Mouse (Mus musculus) heart, embryonic 13.5 days (tissue): ENCODE data around the gene Mlxipl. TPM values are rescaled to one million over a fixed set of nuclear protein-coding genes. Genes with fewer than 3 reads are reported as not detected.

Experiments used
- ATAC-seq: fragments of 200-750 bp; cut with Nextera tagmentation; 2 replicates; pipeline ENCODE4 v1.8.0; 2017; ENCODE audit warnings: moderate TSS enrichment; ENCODE audit not compliant: insufficient number of reproducible peaks, low FRiP score, low TSS enrichment; ENCODE audit errors: extremely low read depth
- H3K27ac ChIP-seq: fragments of 300-500 bp; sonication (generic); replicated peaks from 2 replicates; pipeline ENCODE4 v1.5.1; 2015; ENCODE audit warnings: moderate library complexity, mild to moderate bottlenecking, inconsistent platforms
- H3K27me3 ChIP-seq: fragments of 300-500 bp; sonication (generic); replicated peaks from 2 replicates; pipeline ENCODE4 v1.6.1; 2015; ENCODE audit warnings: mild to moderate bottlenecking, inconsistent platforms
- H3K36me3 ChIP-seq: fragments of 300-500 bp; sonication (generic); 2 replicates; pipeline ENCODE4 v1.6.1; 2015; ENCODE audit warnings: mild to moderate bottlenecking, inconsistent platforms
- H3K4me1 ChIP-seq: fragments of 300-500 bp; sonication (generic); 2 replicates; pipeline ENCODE4 v1.6.1; 2015; ENCODE audit warnings: inconsistent platforms
- H3K4me2 ChIP-seq: fragments of 300-500 bp; sonication (generic); 2 replicates; pipeline ENCODE4 v1.6.1; 2015; ENCODE audit warnings: inconsistent platforms, mild to moderate bottlenecking, moderate library complexity
- H3K4me3 ChIP-seq: fragments of 300-500 bp; sonication (generic); 2 replicates; pipeline ENCODE4 v1.5.1; 2015; ENCODE audit warnings: moderate library complexity, mild to moderate bottlenecking, inconsistent platforms
- H3K9ac ChIP-seq: fragments of 300-500 bp; sonication (generic); 2 replicates; pipeline ENCODE4 v1.6.1; 2015; ENCODE audit warnings: inconsistent platforms, mild to moderate bottlenecking, moderate library complexity
- H3K9me3 ChIP-seq: fragments of 300-500 bp; sonication (generic); 2 replicates; pipeline ENCODE4 v1.6.1; 2016; ENCODE audit warnings: inconsistent platforms
- WGBS: fragments of 180-500 bp; shearing (Covaris S2); methylation state at CpG from one replicate; pipeline ENCODE4 v1.1.7; 2015; ENCODE audit warnings: mixed read lengths; 5-methylcytosine and 5-hydroxymethylcytosine counted together
- polyA plus RNA-seq: library from polyadenylated mRNA; unstranded; fragments of >200 nt; fragmentation: Nextera tagmentation; extraction: Ambion mirVana; gene quantifications from 2 replicates; pipeline ENCODE4 v1.2.1, GENCODE M21; 2015

Mlxipl gene
- polyA plus RNA-seq, 1 experiment from 2014 or later: 1.3 TPM

DNA sequence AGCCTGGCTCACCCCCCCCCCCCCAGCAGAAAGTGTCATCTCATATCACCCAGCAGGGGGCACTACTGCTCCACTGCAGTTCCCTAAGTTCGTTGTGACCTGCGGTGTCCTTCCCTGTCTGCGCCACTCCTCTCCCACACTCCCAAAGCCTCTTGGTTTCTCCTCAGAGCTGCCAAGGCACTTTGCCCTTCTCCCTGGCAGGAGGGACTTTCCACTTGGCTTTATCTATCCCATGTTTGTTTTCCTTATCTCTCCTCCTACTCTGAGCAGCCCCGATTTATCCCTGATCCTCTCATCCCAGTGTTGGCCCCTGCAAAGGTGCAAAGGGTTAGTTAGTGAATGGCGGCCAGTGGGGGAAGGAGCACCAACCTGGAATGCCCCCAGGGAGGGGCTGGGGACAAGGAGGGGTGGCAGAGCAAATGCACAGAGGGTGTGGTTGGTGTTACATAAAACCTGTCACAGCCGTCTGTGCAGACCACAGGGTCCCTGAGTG, 28.9 kb downstream of the Mlxipl start:
- 7% methylated on average over 6 of the region's 6 CpGs for WGBS

DNA sequence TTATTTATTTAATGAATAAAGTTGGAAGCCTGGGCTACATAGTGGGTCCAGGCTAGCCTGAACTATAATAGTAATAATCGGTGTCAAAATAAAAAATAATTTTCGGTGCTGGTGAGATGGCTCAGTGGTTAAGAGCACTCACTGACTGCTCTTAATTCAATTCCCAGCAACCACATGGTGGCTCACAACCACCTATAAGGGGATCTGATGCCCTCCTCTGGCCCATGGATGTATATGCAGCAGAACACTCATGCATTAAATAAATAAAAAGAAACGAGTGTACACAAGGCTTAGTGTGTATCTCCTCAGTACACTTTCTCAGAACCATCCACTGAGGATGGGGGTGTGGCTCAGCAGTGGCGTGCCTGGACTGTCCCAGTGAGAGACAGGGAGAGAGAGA, 31.1 kb downstream of the Mlxipl start:
- Histone ChIP-seq H3K4me3 (no peak overlapping the region), H3K9ac (no peak overlapping the region), H3K9me3 (no peaks in the 10 kb centered on the region), H3K4me2 (no peak overlapping the region), H3K27ac (no peak overlapping the region), H3K4me1 (peaks cover 10% of the 10 kb centered on the region), H3K36me3 (no peaks in the 10 kb centered on the region), H3K27me3 (peaks cover 39% of the 10 kb centered on the region)
- WGBS: 54% methylated on average over 4 of the region's 4 CpGs
- ATAC-seq: no peak

More for the DNA sequence above, 28.9 kb downstream of the Mlxipl start:
- Histone ChIP-seq H3K36me3 (no peaks in the 10 kb centered on the region), H3K9me3 (no peaks in the 10 kb centered on the region), H3K27me3 (peaks cover 40% of the 10 kb centered on the region), H3K27ac (no peak overlapping the region), H3K4me1 (peaks cover 10% of the 10 kb centered on the region), H3K4me3 (no peak overlapping the region), H3K4me2 (peak overlapping the region; percentile 6), H3K9ac (no peak overlapping the region)
- peak; percentile 44; the same call in 1 of the 2 replicates for ATAC-seq

DNA sequence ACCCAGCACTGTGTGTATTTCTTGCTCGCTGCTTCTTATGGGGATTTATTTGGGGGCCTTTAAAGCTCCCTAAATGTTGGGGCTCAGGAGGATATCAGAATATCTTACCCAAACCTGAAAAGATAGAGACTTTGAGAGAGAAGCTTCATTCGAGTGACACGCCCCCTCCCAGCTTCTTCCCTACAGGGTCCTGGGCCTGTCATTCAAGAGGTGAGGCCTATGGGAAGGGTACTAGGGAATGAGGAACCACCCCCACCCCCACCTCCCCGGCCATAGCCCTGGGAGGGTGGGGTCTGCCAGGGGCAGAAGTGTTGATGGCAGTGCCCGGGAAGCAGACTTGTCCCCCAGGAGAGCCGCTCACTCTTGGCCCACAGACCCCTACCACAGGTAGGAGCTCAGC, 36.4 kb downstream of the Mlxipl start:
- no peaks in the 10 kb centered on the region for H3K4me1 ChIP-seq
- H3K27ac ChIP-seq: no peak overlapping the region
- H3K4me2 ChIP-seq: no peak overlapping the region
- no peak overlapping the region for H3K9ac ChIP-seq
- ATAC-seq: no peak
- peaks cover 63% of the 10 kb centered on the region for H3K27me3 ChIP-seq
- 55% methylated on average over 6 of the region's 6 CpGs for WGBS
- no peaks in the 10 kb centered on the region for H3K9me3 ChIP-seq
- no peaks in the 10 kb centered on the region for H3K36me3 ChIP-seq
- H3K4me3 ChIP-seq: no peak overlapping the region

DNA sequence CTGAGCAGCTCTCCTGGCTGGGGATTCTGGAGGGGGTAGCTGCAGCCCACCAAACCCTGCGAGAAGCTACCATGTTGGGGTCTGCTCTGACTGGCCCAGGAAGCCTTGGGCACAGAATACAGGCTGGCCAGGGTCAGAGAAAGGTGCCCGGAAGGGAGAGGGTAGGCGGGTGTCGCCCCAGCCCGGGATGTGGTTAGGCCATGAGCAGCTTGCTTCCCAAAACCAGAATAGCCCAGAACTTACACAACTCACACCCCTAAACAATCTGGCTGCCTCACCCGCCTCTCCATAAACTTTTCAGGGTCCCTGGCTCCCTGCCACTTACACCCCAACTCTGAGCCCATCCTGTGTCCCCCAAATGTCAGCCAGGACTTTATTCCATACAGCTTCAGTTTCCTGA, 38.0 kb downstream of the Mlxipl start:
- ATAC-seq: no peak
- Histone ChIP-seq H3K4me2 (no peak overlapping the region), H3K27ac (no peak overlapping the region), H3K9ac (no peak overlapping the region), H3K9me3 (no peaks in the 10 kb centered on the region), H3K27me3 (peaks cover 63% of the 10 kb centered on the region), H3K36me3 (no peaks in the 10 kb centered on the region), H3K4me1 (no peaks in the 10 kb centered on the region), H3K4me3 (no peak overlapping the region)
- 74% methylated on average over 6 of the region's 6 CpGs for WGBS

DNA sequence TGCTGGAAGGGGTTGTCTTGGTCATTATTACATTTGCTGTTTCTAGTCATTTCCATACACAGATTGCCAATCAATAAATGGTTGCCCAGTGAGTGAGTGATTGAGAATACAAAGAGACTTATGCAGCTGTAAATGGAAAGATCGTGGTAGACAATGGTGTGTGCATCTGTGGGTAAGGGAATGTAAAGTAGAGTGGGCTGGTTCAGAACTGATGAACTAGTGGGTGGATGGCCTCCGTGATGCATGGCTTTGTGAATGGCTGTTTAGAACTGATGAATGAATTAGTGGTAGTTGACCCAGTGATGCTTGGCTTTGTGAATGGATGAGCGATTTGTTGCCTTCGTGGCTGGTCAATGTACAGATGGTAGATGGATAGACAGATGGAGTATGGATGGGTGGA, 40.1 kb downstream of the Mlxipl start:
- 81% methylated on average over 4 of the region's 4 CpGs for WGBS
- no peak for ATAC-seq
- Histone ChIP-seq H3K4me3 (no peak overlapping the region), H3K36me3 (no peaks in the 10 kb centered on the region), H3K4me2 (no peak overlapping the region), H3K27ac (no peak overlapping the region), H3K27me3 (peaks cover 73% of the 10 kb centered on the region), H3K4me1 (peaks cover 10% of the 10 kb centered on the region), H3K9me3 (no peaks in the 10 kb centered on the region), H3K9ac (no peak overlapping the region)

DNA sequence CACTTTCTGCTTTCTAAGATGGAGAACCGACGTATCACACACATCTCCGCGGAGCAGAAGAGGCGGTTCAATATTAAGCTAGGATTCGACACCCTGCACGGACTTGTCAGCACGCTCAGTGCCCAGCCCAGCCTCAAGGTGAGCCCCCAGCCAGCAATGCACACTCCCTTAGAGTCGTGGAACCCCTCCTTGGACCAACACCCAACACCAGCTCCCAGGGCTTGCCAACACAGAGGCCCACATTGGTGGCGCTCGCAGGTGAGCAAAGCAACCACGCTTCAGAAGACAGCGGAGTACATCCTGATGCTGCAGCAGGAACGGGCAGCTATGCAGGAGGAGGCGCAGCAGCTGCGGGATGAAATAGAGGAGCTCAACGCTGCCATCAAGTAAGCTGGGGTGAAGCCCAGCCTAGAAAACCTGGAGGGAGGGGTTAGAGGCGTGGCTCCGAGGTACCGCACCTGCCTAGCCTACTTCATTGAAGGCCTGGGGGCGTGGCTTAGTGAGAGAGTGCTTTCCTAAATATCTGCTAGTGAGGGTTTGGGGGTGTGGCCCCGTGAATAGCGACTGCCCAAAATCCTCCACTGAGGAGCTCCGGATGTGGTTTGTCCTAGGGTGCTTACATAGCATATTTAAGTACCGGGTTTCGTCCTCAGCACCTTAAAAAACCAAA, 44.2 kb downstream of the Mlxipl start:
- H3K27me3 ChIP-seq: peaks cover 75% of the 10 kb centered on the region
- H3K4me1 ChIP-seq: peaks cover 10% of the 10 kb centered on the region
- H3K4me2 ChIP-seq: peak overlapping the region; percentile 60
- no peak overlapping the region for H3K9ac ChIP-seq
- H3K9me3 ChIP-seq: 0 out of 2 replicates have a peak, but pooled peaks cover 6% of the 10 kb centered on the region
- no peaks in the 10 kb centered on the region for H3K36me3 ChIP-seq
- peak; percentile 64; the same call in 1 of the 2 replicates for ATAC-seq
- no peak overlapping the region for H3K27ac ChIP-seq
- peak overlapping the region; percentile 33 for H3K4me3 ChIP-seq
- 6% methylated on average over 26 of the region's 26 CpGs for WGBS

DNA sequence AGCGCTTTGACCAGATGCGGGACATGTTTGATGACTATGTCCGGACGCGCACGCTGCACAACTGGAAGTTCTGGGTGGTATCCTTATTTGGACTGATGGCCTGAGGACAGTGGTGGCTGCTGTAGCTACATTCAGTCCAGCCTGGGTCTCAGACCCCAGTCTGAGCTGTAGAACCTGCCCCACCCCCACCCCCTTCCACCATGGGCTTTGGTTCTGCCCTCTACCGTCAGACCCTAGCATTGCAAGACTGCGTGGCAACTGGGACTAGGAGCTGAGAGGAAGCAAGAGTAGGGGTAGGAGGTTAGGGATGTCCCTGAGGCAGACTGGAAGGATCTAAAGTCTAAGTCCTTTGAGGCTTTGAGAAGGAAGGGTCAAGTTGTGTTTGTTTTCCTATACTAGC, 44.8 kb downstream of the Mlxipl start:
- 4% methylated on average over 8 of the region's 8 CpGs for WGBS
- H3K4me2 ChIP-seq: peak overlapping the region; percentile 60
- no peak overlapping the region for H3K9ac ChIP-seq
- H3K4me3 ChIP-seq: peak overlapping the region; percentile 33
- H3K27me3 ChIP-seq: peaks cover 68% of the 10 kb centered on the region
- no peak for ATAC-seq
- no peaks in the 10 kb centered on the region for H3K36me3 ChIP-seq
- no peak overlapping the region for H3K27ac ChIP-seq
- peaks cover 10% of the 10 kb centered on the region for H3K4me1 ChIP-seq
- H3K9me3 ChIP-seq: 0 out of 2 replicates have a peak, but pooled peaks cover 6% of the 10 kb centered on the region

DNA sequence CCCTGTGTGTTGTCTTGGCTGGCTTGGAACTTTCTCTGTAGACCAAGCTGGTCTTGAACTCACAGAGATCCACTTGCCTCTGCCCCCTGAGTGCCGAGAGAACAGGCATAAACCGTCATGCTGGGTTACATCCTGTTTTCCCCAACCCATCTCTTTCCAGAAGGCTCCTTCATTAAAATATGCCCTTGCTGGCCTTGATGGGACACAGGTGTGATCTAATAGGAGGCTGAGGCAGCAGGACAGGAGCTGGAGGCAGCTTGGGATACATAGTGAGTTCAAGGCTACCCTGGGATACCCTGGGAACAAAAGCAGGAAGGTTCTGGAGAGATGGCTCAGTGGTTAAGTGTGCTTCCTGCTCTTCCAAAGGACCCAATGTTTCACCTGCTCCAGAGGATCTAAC, 50.2 kb downstream of the Mlxipl start:
- Histone ChIP-seq H3K4me1 (no peaks in the 10 kb centered on the region), H3K27me3 (peaks cover 15% of the 10 kb centered on the region), H3K4me2 (no peak overlapping the region), H3K9ac (no peak overlapping the region), H3K4me3 (no peak overlapping the region), H3K36me3 (no peaks in the 10 kb centered on the region), H3K9me3 (0 out of 2 replicates have a peak, but pooled peaks cover 6% of the 10 kb centered on the region), H3K27ac (no peak overlapping the region)
- 68% methylated on average over 2 of the region's 2 CpGs for WGBS
- no peak for ATAC-seq

DNA sequence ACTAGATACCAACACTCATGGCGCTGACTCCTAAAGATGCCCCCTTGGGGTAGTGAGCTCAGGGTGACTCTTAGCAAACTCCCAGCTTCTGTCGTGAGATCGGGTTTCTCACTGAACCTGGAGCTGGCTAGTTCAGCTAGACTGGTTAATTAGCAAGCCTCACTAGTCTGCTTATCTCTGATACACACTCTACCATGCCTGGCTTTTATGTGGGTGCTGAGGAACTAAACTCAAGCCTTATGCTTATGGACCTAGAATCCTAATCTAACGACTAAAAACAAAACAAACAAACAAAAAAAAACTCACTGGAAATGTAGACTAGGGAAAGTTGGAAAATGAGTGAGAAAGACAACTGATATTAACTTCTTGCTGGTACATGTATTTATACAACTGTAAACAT, 54.8 kb downstream of the Mlxipl start:
- H3K9me3 ChIP-seq: no peaks in the 10 kb centered on the region
- peaks cover 9% of the 10 kb centered on the region for H3K4me1 ChIP-seq
- WGBS: 51% methylated on average over 4 of the region's 4 CpGs
- H3K27ac ChIP-seq: no peak overlapping the region
- H3K27me3 ChIP-seq: no peaks in the 10 kb centered on the region
- no peak overlapping the region for H3K4me2 ChIP-seq
- no peak for ATAC-seq
- no peaks in the 10 kb centered on the region for H3K36me3 ChIP-seq
- no peak overlapping the region for H3K9ac ChIP-seq
- no peak overlapping the region for H3K4me3 ChIP-seq

DNA sequence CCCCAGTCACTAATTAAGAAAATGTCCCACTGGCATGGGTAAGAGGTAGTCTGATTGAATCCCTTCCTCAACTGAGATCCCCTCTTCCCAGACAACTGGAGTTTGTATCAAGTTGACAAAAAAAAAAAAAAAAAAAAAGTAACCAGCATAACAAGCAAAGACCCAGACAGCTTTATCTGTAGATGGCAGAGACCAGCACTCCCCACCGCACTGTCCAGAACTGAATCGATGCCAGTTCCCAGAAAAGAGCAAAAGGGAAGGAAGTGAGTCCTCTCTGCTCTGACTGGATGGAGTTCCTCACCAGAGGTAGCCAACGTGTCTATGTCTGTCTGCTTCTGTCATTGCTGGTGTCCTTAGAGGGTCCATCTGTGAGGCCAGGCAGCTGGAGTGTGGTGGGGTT, 55.8 kb downstream of the Mlxipl start:
- no peak overlapping the region for H3K9ac ChIP-seq
- H3K4me1 ChIP-seq: peaks cover 13% of the 10 kb centered on the region
- H3K27ac ChIP-seq: no peak overlapping the region
- H3K4me2 ChIP-seq: no peak overlapping the region
- no peaks in the 10 kb centered on the region for H3K27me3 ChIP-seq
- H3K36me3 ChIP-seq: no peaks in the 10 kb centered on the region
- WGBS: 49% methylated on average over 3 of the region's 3 CpGs
- no peak for ATAC-seq
- no peak overlapping the region for H3K4me3 ChIP-seq
- H3K9me3 ChIP-seq: no peaks in the 10 kb centered on the region

DNA sequence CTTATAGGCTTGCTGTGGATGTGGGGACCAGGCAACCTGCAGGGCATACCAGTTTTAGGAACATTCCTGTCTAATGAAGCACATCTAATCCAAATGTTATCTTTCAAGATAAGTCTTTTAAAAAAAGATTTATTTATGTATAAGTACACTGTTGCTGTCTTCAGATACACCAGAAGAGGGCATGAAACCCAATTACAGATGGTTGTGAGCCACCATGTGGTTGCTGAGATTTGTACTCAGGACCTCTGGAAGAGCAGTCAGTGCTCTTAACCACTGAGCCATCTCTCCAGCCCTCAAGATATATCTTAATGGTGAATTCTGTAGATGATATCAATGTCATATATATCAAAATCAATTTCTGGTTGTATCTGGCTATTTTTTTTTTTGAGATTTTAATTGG, 56.3 kb downstream of the Mlxipl start:
- H3K27me3 ChIP-seq: no peaks in the 10 kb centered on the region
- no peak overlapping the region for H3K4me3 ChIP-seq
- H3K4me2 ChIP-seq: no peak overlapping the region
- no peaks in the 10 kb centered on the region for H3K9me3 ChIP-seq
- ATAC-seq: no peak
- no peak overlapping the region for H3K9ac ChIP-seq
- H3K36me3 ChIP-seq: no peaks in the 10 kb centered on the region
- no peak overlapping the region for H3K27ac ChIP-seq
- H3K4me1 ChIP-seq: peaks cover 16% of the 10 kb centered on the region

DNA sequence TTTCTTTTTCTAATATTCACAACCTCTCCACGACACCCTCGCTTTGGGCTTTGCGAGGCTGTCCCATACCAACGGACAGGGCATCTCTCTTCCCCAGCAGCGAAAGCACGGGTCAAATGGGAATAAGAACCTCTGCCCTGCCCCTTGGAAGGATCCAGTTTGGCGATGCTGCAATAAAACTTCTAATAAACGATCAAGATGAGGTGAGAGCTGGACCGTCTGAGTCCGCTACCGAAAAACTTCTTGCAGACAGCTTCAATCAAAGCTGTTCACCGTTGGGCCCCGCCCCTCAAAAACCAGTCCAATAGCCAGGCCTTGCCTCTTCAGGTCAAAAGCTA, 59.0 kb downstream of the Mlxipl start:
- Histone ChIP-seq H3K27ac (peak overlapping the region; percentile 94), H3K36me3 (peaks cover 17% of the 10 kb centered on the region), H3K27me3 (no peaks in the 10 kb centered on the region), H3K9ac (peak overlapping the region; percentile 76), H3K4me3 (peak overlapping the region; percentile 78), H3K4me1 (peaks cover 21% of the 10 kb centered on the region), H3K9me3 (no peaks in the 10 kb centered on the region), H3K4me2 (peak overlapping the region; percentile 73)
- 2% methylated on average over 13 of the region's 13 CpGs for WGBS
- no peak for ATAC-seq
